Mouse (Mus musculus) MEL (cell line): ENCODE data around the gene Auts2. TPM values are rescaled to one million over a fixed set of nuclear protein-coding genes. Genes with fewer than 3 reads are reported as not detected.

Experiments used
- DNase-seq: peaks from one replicate; pipeline ENCODE4 v3.0.0; 2011; ENCODE audit warnings: low read depth, low spot score
- H3K27ac ChIP-seq: 2 replicates; pipeline ENCODE4 v1.5.1; 2012; ENCODE audit warnings: low read depth, mild to moderate bottlenecking, control low read depth, low read length, moderate library complexity; ENCODE audit not compliant: control insufficient read depth
- H3K27me3 ChIP-seq, 2 experiments: fragments of 150-350 bp in 1 of 2; sonication (generic) in 1 of 2; 2 replicates each; pipeline ENCODE4 v1.6.1; 2012; ENCODE audit warnings: low read length in 2 of 2, mild to moderate bottlenecking in 2 of 2, improper control_type of control experiment in 1 of 2, moderate library complexity in 1 of 2; ENCODE audit not compliant: insufficient read depth in 2 of 2, control insufficient read depth in 1 of 2
- H3K36me3 ChIP-seq, 2 experiments: 2 replicates each; pipeline ENCODE4 v1.6.1; 2012 to 2014; ENCODE audit warnings: low read length in 2 of 2, improper control_type of control experiment in 1 of 2, inconsistent platforms in 1 of 2, mild to moderate bottlenecking in 1 of 2; ENCODE audit not compliant: insufficient read depth in 2 of 2, control insufficient read depth in 1 of 2
- H3K4me1 ChIP-seq, 2 experiments: fragments of 150-350 bp in 1 of 2; sonication (generic) in 1 of 2; 2 replicates each; pipeline ENCODE4 v1.6.1; 2012; ENCODE audit warnings: low read length in 2 of 2, improper control_type of control experiment in 1 of 2, mild to moderate bottlenecking in 1 of 2; ENCODE audit not compliant: insufficient read depth in 2 of 2, control insufficient read depth in 1 of 2
- H3K4me3 ChIP-seq, 2 experiments: fragments of 150-350 bp in 1 of 2; sonication (generic) in 1 of 2; 2 replicates each; pipeline ENCODE4 v1.5.1; 2012; ENCODE audit warnings: low read depth in 2 of 2, low read length in 2 of 2, mild to moderate bottlenecking in 2 of 2, moderate library complexity in 2 of 2, control low read depth in 1 of 2, improper control_type of control experiment in 1 of 2; ENCODE audit not compliant: control insufficient read depth in 1 of 2, insufficient read depth in 1 of 2
- H3K79me2 ChIP-seq: 2 replicates; pipeline ENCODE4 v1.6.1; 2012; ENCODE audit warnings: mild to moderate bottlenecking, low read length, moderate library complexity; ENCODE audit not compliant: control insufficient read depth, poor library complexity, insufficient read depth
- H3K9ac ChIP-seq: 2 replicates; pipeline ENCODE4 v1.6.1; 2012; ENCODE audit warnings: low read depth, mild to moderate bottlenecking, control low read depth, low read length, moderate library complexity; ENCODE audit not compliant: control insufficient read depth, poor library complexity, severe bottlenecking
- H3K9me3 ChIP-seq: fragments of 150-350 bp; sonication (generic); replicated peaks from 2 replicates; pipeline ENCODE4 v1.6.1; 2012; ENCODE audit warnings: mild to moderate bottlenecking, low read length, improper control_type of control experiment, moderate library complexity; ENCODE audit not compliant: insufficient read depth
- BHLHE40 ChIP-seq: IDR thresholded peaks from 2 replicates; pipeline ENCODE4 v1.6.1; 2012; ENCODE audit warnings: low read depth, mild to moderate bottlenecking, inconsistent platforms, low read length, improper control_type of control experiment, borderline replicate concordance
- CHD1 ChIP-seq: IDR thresholded peaks from 2 replicates; pipeline ENCODE4 v1.6.1; 2012; ENCODE audit warnings: low read depth, mild to moderate bottlenecking, inconsistent platforms, low read length, improper control_type of control experiment
- E2F4 ChIP-seq: IDR thresholded peaks from 2 replicates; pipeline ENCODE4 v1.6.1; 2011; ENCODE audit warnings: low read depth, low read length, improper control_type of control experiment, borderline replicate concordance
- GABPA ChIP-seq: IDR thresholded peaks from 2 replicates; pipeline ENCODE4 v1.6.1; 2012; ENCODE audit warnings: low read depth, mild to moderate bottlenecking, inconsistent platforms, low read length, improper control_type of control experiment, moderate library complexity
- GATA1 ChIP-seq: IDR thresholded peaks from 2 replicates; pipeline ENCODE4 v1.6.1; 2011; ENCODE audit warnings: low read depth, low read length, improper control_type of control experiment
- JUND ChIP-seq: IDR thresholded peaks from 2 replicates; pipeline ENCODE4 v1.6.1; 2011; ENCODE audit warnings: low read depth, mild to moderate bottlenecking, improper control_type of control experiment, low read length
- MAFK ChIP-seq: IDR thresholded peaks from 2 replicates; pipeline ENCODE4 v1.6.1; 2011; ENCODE audit warnings: low read depth, mild to moderate bottlenecking, low read length, improper control_type of control experiment, borderline replicate concordance
- NRF1 ChIP-seq: IDR thresholded peaks from 2 replicates; pipeline ENCODE4 v1.6.1; 2014; ENCODE audit warnings: low read depth, mild to moderate bottlenecking, inconsistent platforms, low read length, improper control_type of control experiment, moderate library complexity; ENCODE audit not compliant: poor library complexity, insufficient read depth, severe bottlenecking
- POLR2A ChIP-seq, 2 experiments: IDR thresholded peaks; 2 replicates each; pipeline ENCODE4 v1.6.1; 2011 to 2012; ENCODE audit warnings: low read length in 2 of 2, mild to moderate bottlenecking in 2 of 2, control low read depth in 1 of 2, improper control_type of control experiment in 1 of 2, low read depth in 1 of 2, moderate library complexity in 1 of 2; ENCODE audit not compliant: control insufficient read depth in 1 of 2, insufficient read depth in 1 of 2, poor library complexity in 1 of 2
- POLR2AphosphoS5 ChIP-seq: IDR thresholded peaks from 2 replicates; pipeline ENCODE4 v1.6.1; 2012; ENCODE audit warnings: low read depth, borderline replicate concordance, mild to moderate bottlenecking, inconsistent platforms, low read length, moderate library complexity, mixed read lengths
- RAD21 ChIP-seq: IDR thresholded peaks from 2 replicates; pipeline ENCODE4 v1.6.1; 2011; ENCODE audit warnings: mild to moderate bottlenecking, low read depth, low read length, improper control_type of control experiment
- SIN3A ChIP-seq: IDR thresholded peaks from 2 replicates; pipeline ENCODE4 v1.6.1; 2012; ENCODE audit warnings: low read length, improper control_type of control experiment, inconsistent platforms
- SMC3 ChIP-seq: IDR thresholded peaks from 2 replicates; pipeline ENCODE4 v1.6.1; 2011; ENCODE audit warnings: low read depth, low read length, improper control_type of control experiment
- TAL1 ChIP-seq: IDR thresholded peaks from 2 replicates; pipeline ENCODE4 v1.6.1; 2012; ENCODE audit warnings: mild to moderate bottlenecking, inconsistent platforms, low read length, moderate library complexity, mixed read lengths
- TBP ChIP-seq: IDR thresholded peaks from 2 replicates; pipeline ENCODE4 v1.8.0; 2011; ENCODE audit warnings: low read depth, low read length, improper control_type of control experiment
- TCF12 ChIP-seq: IDR thresholded peaks from 2 replicates; pipeline ENCODE4 v1.6.1; 2014; ENCODE audit warnings: low read depth, mild to moderate bottlenecking, inconsistent platforms, low read length, improper control_type of control experiment, moderate library complexity
- UBTF ChIP-seq: IDR thresholded peaks from 2 replicates; pipeline ENCODE4 v1.6.1; 2012; ENCODE audit warnings: low read depth, mild to moderate bottlenecking, inconsistent platforms, low read length, improper control_type of control experiment, moderate library complexity, borderline replicate concordance; ENCODE audit not compliant: insufficient read depth
- USF2 ChIP-seq, 2 experiments: IDR thresholded peaks; 2 replicates each; pipeline ENCODE4 v1.6.1; 2011 to 2012; ENCODE audit warnings: improper control_type of control experiment in 2 of 2, low read length in 2 of 2, borderline replicate concordance in 1 of 2, inconsistent platforms in 1 of 2, low read depth in 1 of 2, mild to moderate bottlenecking in 1 of 2; ENCODE audit not compliant: insufficient read depth in 1 of 2
- ZKSCAN1 ChIP-seq: IDR thresholded peaks from 2 replicates; pipeline ENCODE4 v1.6.1; 2012; ENCODE audit warnings: low read depth, mild to moderate bottlenecking, inconsistent platforms, low read length, improper control_type of control experiment, moderate library complexity
- ZMIZ1 ChIP-seq: IDR thresholded peaks from 2 replicates; pipeline ENCODE4 v1.6.1; 2012; ENCODE audit warnings: low read depth, mild to moderate bottlenecking, inconsistent platforms, low read length, improper control_type of control experiment, moderate library complexity
- polyA plus RNA-seq, 2 experiments: library from polyadenylated mRNA; stranded (reverse) in 1 of 2; unstranded in 1 of 2; fragments of >175 nt in 1 of 2; fragments of >200 nt in 1 of 2; gene quantifications; 2 replicates each; pipeline versions ENCODE4 v1.2.1 to v1.2.4; 2012; ENCODE audit warnings: low replicate concordance in 2 of 2, low read depth in 1 of 2; ENCODE audit not compliant: insufficient read length in 2 of 2, insufficient read depth in 1 of 2, missing spikeins in 1 of 2
- total RNA-seq: library from RNA; depleted of rRNA; stranded (reverse); fragments of 300-350 nt; gene quantifications from 2 replicates; pipeline ENCODE4 v1.2.3, GENCODE M21; 2012

The Auts2 gene
- total and polyA plus RNA-seq, 3 experiments = not detected

DNA sequence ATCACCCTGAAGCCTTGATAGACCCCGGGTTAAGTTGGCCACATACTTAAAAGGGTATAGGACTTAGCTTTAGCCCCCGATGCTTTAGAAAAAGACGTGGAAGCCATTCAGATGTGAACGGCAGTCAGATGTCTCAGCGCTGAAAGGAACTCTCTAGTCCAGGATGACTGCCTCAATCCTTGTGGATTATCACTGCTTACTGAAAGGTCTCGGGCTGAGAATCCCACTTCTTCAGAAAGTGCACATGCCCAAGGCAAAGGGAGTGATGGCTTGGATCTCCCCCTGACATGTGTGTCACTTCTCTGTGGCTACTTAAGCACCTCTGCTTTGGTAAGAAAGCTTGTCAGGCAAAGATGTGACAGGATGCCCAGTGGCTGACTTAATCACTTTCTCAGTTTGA lies 450.4 kb downstream of the Auts2 start:
- no peak overlapping the region for H3K9ac ChIP-seq

GRCm38 (mm10) chr5:132089496-132090250 lies 453.5 kb downstream of the Auts2 start:
- H3K4me3 ChIP-seq = no peak overlapping the region
- no peak for DNase-seq

More for the DNA sequence above, 450.4 kb downstream of the Auts2 start:
- H3K4me1 ChIP-seq = no peaks in the 10 kb centered on the region
- H3K27me3 ChIP-seq = no peaks in the 10 kb centered on the region
- H3K27ac ChIP-seq = no peak overlapping the region
- no peaks in the 10 kb centered on the region for H3K9me3 ChIP-seq
- H3K79me2 ChIP-seq = no peaks in the 10 kb centered on the region
- no peak overlapping the region for H3K4me3 ChIP-seq
- DNase-seq = no peak
- no peaks in the 10 kb centered on the region for H3K36me3 ChIP-seq
- TF ChIP-seq GATA1 (no peak), TAL1 (no peak), POLR2AphosphoS5 (no peak), TCF12 (no peak), NRF1 (no peak), ZKSCAN1 (no peak), ZMIZ1 (no peak), RAD21 (no peak), UBTF (no peak), MAFK (no peak), E2F4 (no peak)

More at GRCm38 (mm10) chr5:132089496-132090250, 453.5 kb downstream of the Auts2 start:
- Histone ChIP-seq H3K27me3 (no peaks in the 10 kb centered on the region), H3K27ac (no peak overlapping the region), H3K79me2 (no peaks in the 10 kb centered on the region), H3K4me1 (no peaks in the 10 kb centered on the region), H3K9ac (no peak overlapping the region), H3K9me3 (no peaks in the 10 kb centered on the region), H3K36me3 (no peaks in the 10 kb centered on the region)
- TF ChIP-seq SMC3 = no peak
- TF ChIP-seq SIN3A = no peak
- no peak for TF ChIP-seq POLR2A (IDR thresholded peaks at IDR 0.05; ENCODE audit: control insufficient read depth in 1 of 2, insufficient read depth in 1 of 2, low read depth in 1 of 2, low read length in 2 of 2, poor library complexity in 1 of 2)
- no peak for TF ChIP-seq GATA1
- TF ChIP-seq CHD1 = no peak
- no peak for TF ChIP-seq TBP
- no peak for TF ChIP-seq BHLHE40
- no peak for TF ChIP-seq TCF12
- no peak for TF ChIP-seq GABPA
- no peak for TF ChIP-seq JUND
- TF ChIP-seq USF2 (IDR thresholded peaks at IDR 0.05; ENCODE audit: borderline replicate concordance in 1 of 2, insufficient read depth in 1 of 2, low read depth in 1 of 2, low read length in 2 of 2) = no peak
